Mouse (Mus musculus): ENCODE measurements around the gene Mgp.

- TF ChIP-seq CTCF (IDR thresholded peaks at IDR 0.05; ENCODE audit: borderline replicate concordance, insufficient read depth, low read depth, low read length) (no peak), POLR2A (IDR thresholded peaks at IDR 0.05; ENCODE audit: borderline replicate concordance, insufficient read depth, low read length) (no peak)
Measured at GRCm38 (mm10) chr6:136855183-136855582, 20.4 kb downstream of the Mgp start.

Measured in cerebellum, adult 2 months (tissue).